8 mouse cellular contexts compared by ENCODE assay signal in the genomic region with DNA sequence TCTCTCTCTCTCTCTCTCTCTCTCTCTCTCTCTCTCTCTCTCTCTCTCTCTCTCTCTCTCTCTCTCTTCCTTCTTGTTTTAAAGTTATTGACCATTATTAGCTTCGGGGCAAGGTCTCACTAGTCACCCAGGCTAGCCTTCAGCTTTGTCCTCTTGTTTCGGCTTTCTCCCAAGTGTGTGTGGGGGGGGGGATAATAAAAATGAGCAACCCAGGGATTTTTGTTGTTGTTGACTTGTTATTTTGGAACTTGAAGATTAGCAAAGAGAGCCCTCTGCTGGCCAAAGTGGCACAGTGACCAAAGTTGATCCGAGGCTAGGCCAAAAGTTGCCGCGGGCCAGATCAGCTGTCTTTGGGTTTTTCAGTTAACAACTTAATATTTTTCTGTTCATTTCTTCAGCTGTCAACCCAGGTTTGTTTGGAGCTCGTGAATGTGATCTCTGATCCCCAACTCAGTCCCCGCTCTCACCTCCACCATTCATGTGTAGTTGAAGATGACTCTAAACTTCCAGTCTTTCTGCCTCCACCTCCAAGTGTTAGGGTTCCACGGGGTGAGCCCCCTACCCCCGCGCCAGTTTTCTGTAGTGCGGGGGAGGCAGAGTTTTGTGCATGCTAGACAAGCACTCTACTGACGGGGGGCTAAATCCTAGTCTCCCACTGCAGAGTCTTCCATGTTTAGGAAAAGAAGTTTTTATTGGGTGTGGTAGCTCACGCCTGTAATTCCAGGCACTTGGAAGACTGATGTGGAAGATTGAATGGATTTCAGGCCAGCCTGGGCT. TPM values are rescaled to one million over a fixed set of nuclear protein-coding genes. Genes with fewer than 3 reads are reported as not detected.
DNase-seq lines count a peak whose midpoint lies in the region; TF ChIP-seq lines count a peak whose summit lies in the region.
"Had no signal": no experiment of that assay in that cellular context is flagged by ENCODE, and none has a peak within 500 bp of the region (broad histone marks: within the 10 kb centered on the region; RNA-seq: fewer than 3 reads in every experiment).

No protein-coding gene starts in this region.

- H3K36me3 ChIP-seq in CH12.LX (replicated peaks in 1 of 2; ENCODE audit: control insufficient read depth in 1 of 2, insufficient read depth in 1 of 2, low read length in 1 of 2), result peaks cover 45 to 79% of the 10 kb centered on the region in 2 experiments

- no peaks in the 10 kb centered on the region for H3K27me3 ChIP-seq in CH12.LX (replicated peaks)
- H3K27me3 ChIP-seq: limb, embryonic 15.5 days had no signal

- DNase-seq in CH12.LX (ENCODE audit: extremely low read depth), result peak; percentile 75
- peak; percentile 86 for DNase-seq in ZHBTc4 (ENCODE audit: low read depth, low spot score)
- DNase-seq in embryo, embryonic 10 days (ENCODE audit: low spot score), result peak; percentile 69
- peak; percentile 77 for DNase-seq in heart, adult 8-10 months (ENCODE audit: low spot score)
- DNase-seq in layer of hippocampus, adult 2 months (ENCODE audit: low spot score in 2 of 2), result peak; percentile 23 to 71
- peak; percentile 90 for DNase-seq in lung, postnatal 36 days
- DNase-seq in right cerebral cortex, postnatal 4 days, result peak; percentile 61

- H3K4me3 ChIP-seq in CH12.LX (replicated peaks in 1 of 3; ENCODE audit: low read depth in 2 of 3, low read length in 2 of 3, poor library complexity in 1 of 3), result no peak overlapping the region
- no peak overlapping the region for H3K4me3 ChIP-seq in layer of hippocampus, adult 2 months
- H3K4me3 ChIP-seq: limb, embryonic 15.5 days had no signal

- peak; percentile 77 for TF ChIP-seq RAD21 in CH12.LX (IDR thresholded peaks at IDR 0.05; ENCODE audit: low read depth, low read length)

- H3K27ac ChIP-seq in CH12.LX (ENCODE audit: insufficient read depth, low read depth), result no peak overlapping the region
- no peak overlapping the region for H3K27ac ChIP-seq in layer of hippocampus, adult 2 months
- H3K27ac ChIP-seq: limb, embryonic 15.5 days had no signal

- in situ Hi-C loops in CH12.LX (cut with MboI; ENCODE audit: low pct_ligation_motif_present, low pct_unique_long_range_greater_than_20kb, low sequenced_read_pairs), result no loop called here

- no peak overlapping the region for H3K4me2 ChIP-seq in CH12.LX (ENCODE audit: insufficient read depth, low read depth, poor library complexity, severe bottlenecking)
- H3K4me2 ChIP-seq: limb, embryonic 15.5 days had no signal

- H3K9ac ChIP-seq in CH12.LX (ENCODE audit: insufficient read depth, low read depth), result no peak overlapping the region
- H3K9ac ChIP-seq: limb, embryonic 15.5 days had no signal

- dilution Hi-C loops in CH12.LX (cut with MboI; ENCODE audit: extremely low pct_ligation_motif_present, extremely low pct_unique_long_range_greater_than_20kb, low sequenced_read_pairs), result no loop called here

- no peaks in the 10 kb centered on the region for H3K9me3 ChIP-seq in CH12.LX (replicated peaks; ENCODE audit: low read length)
- H3K9me3 ChIP-seq: limb, embryonic 15.5 days had no signal

- H3K79me2 ChIP-seq in CH12.LX (replicated peaks; ENCODE audit: control insufficient read depth, extremely low read depth, insufficient read depth, poor library complexity, severe bottlenecking), result peaks cover 57% of the 10 kb centered on the region

- no peak for TF ChIP-seq POLR2A in CH12.LX (IDR thresholded peaks at IDR 0.05; ENCODE audit: low read depth, low read length)

- TF ChIP-seq CTCF in CH12.LX (conservative IDR thresholded peaks at IDR 0.05 in 1 of 2, IDR thresholded peaks at IDR 0.05 in 1 of 2; ENCODE audit: low read depth in 2 of 2, low read length in 2 of 2), result peak; percentile 30 to 79; a peak in 3 of 4 replicates
- TF ChIP-seq CTCF in layer of hippocampus, adult 2 months (conservative IDR thresholded peaks at IDR 0.05), result peak; percentile 84

- TF ChIP-seq EP300 in CH12.LX (IDR thresholded peaks at IDR 0.05; ENCODE audit: low read length), result no peak

- peaks cover 6 to 26% of the 10 kb centered on the region in 2 experiments; a peak in 3 of 4 replicates for H3K4me1 ChIP-seq in CH12.LX (ENCODE audit: control insufficient read depth in 1 of 2, insufficient read depth in 2 of 2)
- H3K4me1 ChIP-seq: limb, embryonic 15.5 days had no signal

TF ChIP-seq in CH12.LX, 34 proteins besides CTCF, POLR2A, EP300 and RAD21:
- TF ChIP-seq NELFE (IDR thresholded peaks at IDR 0.05; ENCODE audit: low read depth, low read length), result no peak
- TF ChIP-seq SMC3 (IDR thresholded peaks at IDR 0.05; ENCODE audit: low read depth, low read length), result peak; percentile 71
- TF ChIP-seq ELF1 (IDR thresholded peaks at IDR 0.05; ENCODE audit: low read depth, low read length), result no peak
- TF ChIP-seq MEF2A (IDR thresholded peaks at IDR 0.05; ENCODE audit: borderline replicate concordance, low read depth, low read length), result no peak
- TF ChIP-seq ETS1 (conservative IDR thresholded peaks at IDR 0.05; ENCODE audit: low read depth, low read length), result no peak
- no peak for TF ChIP-seq TCF12 (IDR thresholded peaks at IDR 0.05; ENCODE audit: low read depth, low read length)

RNA-seq across cellular contexts. Expression of a gene that starts 27.3 kb away (rescaled TPM):
- total RNA-seq in CH12.LX (2012; rRNA removed) (12.8 and 19.2 TPM in 2 replicates), CH12.LX (2014; rRNA removed) (23.5 TPM in 2 replicates)
- 15.8 and 20.9 TPM in 2 replicates for polyA plus RNA-seq in CH12.LX (2012; ENCODE audit: insufficient read length, low read depth)
- 10 to 100 TPM; 29.5 to 43.4 (median 38.7) TPM for total RNA-seq in heart, adult 8-10 months (2022)
- 10 to 100 TPM; 47.2 to 48.0 TPM for total RNA-seq in layer of hippocampus, adult 2 months (2021)

RNA-seq across cellular contexts. Expression of a gene that starts 34.0 kb away (rescaled TPM):
- total RNA-seq in CH12.LX (2012; rRNA removed) (1.4 and 2.7 TPM in 2 replicates), CH12.LX (2014; rRNA removed) (2.8 and 3.1 TPM in 2 replicates)
- polyA plus RNA-seq in CH12.LX (2012; ENCODE audit: insufficient read length, low read depth), result 1.0 and 1.1 TPM in 2 replicates
- total RNA-seq in heart, adult 8-10 months (2022), result 1 to 10 TPM; 4.8 to 7.5 (median 5.6) TPM
- total RNA-seq in layer of hippocampus, adult 2 months (2021), result 1 to 10 TPM; 1.9 to 2.5 TPM

RNA-seq across cellular contexts. Expression of a gene that starts 49.1 kb away (rescaled TPM):
- total RNA-seq in CH12.LX (2012; rRNA removed) (6.3 and 7.5 TPM in 2 replicates), CH12.LX (2014; rRNA removed) (3.8 and 5.2 TPM in 2 replicates)
- polyA plus RNA-seq in CH12.LX (2012; ENCODE audit: insufficient read length, low read depth), result 4.8 and 6.0 TPM in 2 replicates
- 1 to 10 TPM; 2.6 to 5.8 (median 3.9) TPM for total RNA-seq in heart, adult 8-10 months (2022)
- 10 to 100 TPM; 22.0 to 27.4 TPM for total RNA-seq in layer of hippocampus, adult 2 months (2021)
